Mouse (Mus musculus): ENCODE data around the gene Wnt5a. TPM values are rescaled to one million over a fixed set of nuclear protein-coding genes. Genes with fewer than 3 reads are reported as not detected.

Wnt5a gene
- polyA plus RNA-seq, 1 experiment from 2014 or later = 102 TPM

DNA sequence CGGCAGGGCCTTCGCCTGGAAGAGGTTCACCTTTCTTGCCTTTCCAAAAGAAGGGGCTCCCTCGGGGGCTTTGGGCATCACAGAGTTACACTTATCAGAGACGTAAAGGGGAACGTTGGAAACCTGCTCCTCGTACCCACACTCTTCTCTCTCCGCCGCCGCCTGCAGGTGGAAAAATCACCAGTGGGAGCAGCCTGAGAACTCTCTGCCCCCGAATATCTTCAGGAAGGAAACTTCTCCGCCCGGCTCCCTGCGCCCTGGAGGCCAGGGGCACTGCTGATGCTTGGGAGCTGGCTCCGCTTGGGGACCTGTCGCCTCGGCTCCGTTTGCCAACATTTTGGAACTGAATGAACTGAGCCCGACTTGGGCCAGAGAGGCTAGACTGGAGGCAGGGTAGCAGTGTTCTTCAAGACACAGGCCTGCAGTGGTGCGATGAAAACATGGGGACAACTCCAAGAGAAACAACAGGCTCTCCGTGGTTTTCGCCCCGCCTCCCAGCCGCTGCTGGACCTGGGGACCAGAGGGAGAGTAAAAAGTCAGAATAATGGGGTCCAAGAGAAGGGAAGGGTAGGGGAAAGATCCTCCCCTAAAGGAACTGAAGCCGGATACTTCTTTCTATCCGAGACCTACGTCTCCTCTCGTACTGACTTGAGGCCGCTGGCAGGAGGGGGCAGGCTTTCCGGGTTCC, 5.9 kb downstream of the Wnt5a start:
- Histone ChIP-seq H3K9me3 (no peaks in the 10 kb centered on the region), H3K9ac (peak overlapping the region; percentile 41), H3K4me1 (peaks cover 20% of the 10 kb centered on the region), H3K4me2 (peak overlapping the region; percentile 86), H3K27ac (peak overlapping the region; percentile 98), H3K4me3 (peak overlapping the region; percentile 73), H3K36me3 (0 out of 2 replicates have a peak, but pooled peaks cover 10% of the 10 kb centered on the region), H3K27me3 (peaks cover 6% of the 10 kb centered on the region; the same call in 1 of the 2 replicates)
- ATAC-seq (ENCODE audit: insufficient number of reproducible peaks, low FRiP score, low TSS enrichment, low read depth) = no peak; the same call in 1 of the 2 replicates
- WGBS = 1% methylated on average over 29 of the region's 29 CpGs

DNA sequence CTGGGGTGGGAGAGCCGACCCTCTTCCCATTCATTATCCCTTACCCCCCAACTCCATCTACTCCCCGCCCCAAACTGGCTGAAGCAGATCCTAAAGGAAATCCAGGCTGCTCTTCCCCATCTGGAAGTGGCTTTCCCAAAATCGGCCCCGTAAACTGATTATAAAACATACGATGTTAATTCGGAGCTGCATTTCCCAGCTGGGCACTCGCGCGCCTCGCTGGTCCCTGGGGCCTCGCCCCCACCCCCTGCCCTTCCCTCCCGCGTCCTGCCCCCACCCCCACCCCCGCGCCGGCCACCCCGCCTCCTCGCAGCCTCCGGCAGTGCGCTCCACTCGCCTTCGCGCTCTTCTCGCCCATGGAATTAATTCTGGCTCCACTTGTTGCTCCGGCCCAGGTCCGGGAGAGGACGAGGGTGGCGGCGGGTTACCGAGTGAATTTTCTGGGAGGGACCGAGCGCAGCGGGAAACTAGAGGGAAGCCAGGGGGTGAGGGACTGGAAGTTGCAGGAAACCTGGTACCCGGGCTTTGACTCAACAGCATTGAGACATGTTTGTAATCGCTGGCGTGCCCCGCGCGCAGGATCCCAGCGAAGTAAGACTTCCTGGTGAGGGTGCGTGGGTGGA, 6.6 kb downstream of the Wnt5a start:
- Histone ChIP-seq H3K36me3 (0 out of 2 replicates have a peak, but pooled peaks cover 13% of the 10 kb centered on the region), H3K27ac (peak overlapping the region; percentile 98)

DNA sequence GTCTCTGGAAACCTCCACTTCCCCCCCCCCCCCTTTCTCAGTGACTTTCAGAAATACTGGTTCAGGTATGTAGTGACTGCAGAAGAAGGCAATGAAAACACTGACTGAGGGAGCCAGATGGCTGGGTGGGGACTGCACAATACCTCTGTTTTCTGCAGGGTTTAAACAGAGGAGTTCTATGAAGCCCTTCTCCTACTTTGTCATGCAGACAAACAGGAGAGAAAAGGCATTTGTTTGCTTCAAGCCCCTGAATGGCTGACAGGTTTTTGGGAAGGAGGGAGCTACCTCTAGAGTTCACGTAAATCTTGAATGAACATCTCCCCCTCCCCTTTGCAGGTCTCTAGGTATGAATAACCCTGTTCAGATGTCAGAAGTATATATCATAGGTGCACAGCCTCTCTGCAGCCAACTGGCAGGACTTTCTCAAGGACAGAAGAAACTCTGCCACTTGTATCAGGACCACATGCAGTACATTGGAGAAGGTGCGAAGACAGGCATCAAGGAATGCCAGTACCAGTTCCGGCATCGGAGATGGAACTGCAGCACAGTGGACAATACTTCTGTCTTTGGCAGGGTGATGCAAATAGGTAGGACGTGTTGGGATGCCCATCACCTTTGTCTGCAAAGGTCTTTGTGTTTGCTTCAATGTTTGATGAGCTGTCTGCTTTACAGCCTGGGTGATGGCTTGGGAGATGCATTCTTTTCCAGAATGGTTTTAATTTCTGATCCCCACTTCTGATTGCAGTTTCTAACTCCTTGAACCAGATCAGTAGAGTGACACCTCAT, 8.4 kb downstream of the Wnt5a start:
- 61% methylated on average over 5 of the region's 5 CpGs for WGBS
- ATAC-seq (ENCODE audit: insufficient number of reproducible peaks, low FRiP score, low TSS enrichment, low read depth) = no peak
- H3K27me3 ChIP-seq = peaks cover 6% of the 10 kb centered on the region; the same call in 1 of the 2 replicates
- peak overlapping the region; percentile 86 for H3K4me2 ChIP-seq
- no peak overlapping the region for H3K9ac ChIP-seq
- no peaks in the 10 kb centered on the region for H3K9me3 ChIP-seq
- H3K27ac ChIP-seq = peak overlapping the region; percentile 33; the same call in 1 of the 2 replicates
- H3K36me3 ChIP-seq = peaks cover 15% of the 10 kb centered on the region; the same call in 1 of the 2 replicates
- peak overlapping the region; percentile 73 for H3K4me3 ChIP-seq
- peaks cover 19% of the 10 kb centered on the region for H3K4me1 ChIP-seq

More for the DNA sequence above, 6.6 kb downstream of the Wnt5a start:
- H3K27me3 ChIP-seq = peaks cover 6% of the 10 kb centered on the region; the same call in 1 of the 2 replicates
- peak; percentile 11; the same call in 1 of the 2 replicates for ATAC-seq (ENCODE audit: insufficient number of reproducible peaks, low FRiP score, low TSS enrichment, low read depth)
- 2% methylated on average over 37 of the region's 41 CpGs for WGBS
- no peaks in the 10 kb centered on the region for H3K9me3 ChIP-seq
- H3K4me2 ChIP-seq = peak overlapping the region; percentile 86
- peak overlapping the region; percentile 73 for H3K4me3 ChIP-seq
- peak overlapping the region; percentile 41 for H3K9ac ChIP-seq
- peaks cover 20% of the 10 kb centered on the region for H3K4me1 ChIP-seq

DNA sequence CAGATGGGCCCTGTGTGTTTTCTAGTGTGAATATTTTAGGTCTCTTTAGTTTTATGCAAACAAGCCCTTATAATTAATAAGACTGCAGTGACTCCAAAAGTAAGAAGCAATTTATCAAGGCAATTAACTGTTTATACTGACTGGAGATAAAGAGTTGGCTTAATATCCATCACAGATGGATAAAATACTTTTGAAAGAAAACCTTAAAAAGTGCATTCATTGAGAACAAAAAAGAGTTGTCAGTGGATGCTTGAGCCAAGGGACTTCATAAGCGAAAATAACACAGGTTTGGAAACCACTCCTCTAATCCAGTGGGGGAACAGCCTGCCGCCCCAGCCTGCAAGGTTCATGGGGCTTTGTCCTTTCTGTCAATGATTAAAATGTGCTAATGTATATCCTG, 9.6 kb downstream of the Wnt5a start:
- H3K9ac ChIP-seq = no peak overlapping the region
- H3K27ac ChIP-seq = peak overlapping the region; percentile 19; the same call in 1 of the 2 replicates
- ATAC-seq (ENCODE audit: insufficient number of reproducible peaks, low FRiP score, low TSS enrichment, low read depth) = no peak
- H3K4me3 ChIP-seq = peak overlapping the region; percentile 19
- H3K36me3 ChIP-seq = peaks cover 20% of the 10 kb centered on the region; the same call in 1 of the 2 replicates
- peaks cover 22% of the 10 kb centered on the region for H3K4me1 ChIP-seq
- H3K4me2 ChIP-seq = peak overlapping the region; percentile 25; the same call in 1 of the 2 replicates
- WGBS = 44% methylated on average over 2 of the region's 2 CpGs
- no peaks in the 10 kb centered on the region for H3K9me3 ChIP-seq
- peaks cover 6% of the 10 kb centered on the region; the same call in 1 of the 2 replicates for H3K27me3 ChIP-seq

DNA sequence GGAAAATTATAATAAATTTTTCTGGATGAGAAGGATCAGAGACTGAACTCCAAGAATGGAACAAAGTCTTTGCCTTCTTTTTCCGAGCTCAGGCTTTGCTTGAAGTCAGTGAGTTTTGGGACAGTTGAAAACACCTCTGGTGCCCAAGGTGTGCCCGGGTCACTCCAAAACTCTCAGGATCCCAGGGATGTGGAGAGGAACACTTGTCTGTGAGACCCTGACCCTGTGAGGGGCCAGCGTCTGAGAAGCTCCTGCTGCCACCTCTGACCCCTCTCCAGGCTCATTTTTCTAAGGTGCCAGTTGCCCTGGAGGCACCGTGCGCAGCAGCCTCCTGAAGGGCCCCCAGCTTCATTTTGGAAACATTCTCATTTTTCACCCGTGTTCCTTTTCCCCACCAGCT, 10.8 kb downstream of the Wnt5a start:
- H3K4me2 ChIP-seq = peak overlapping the region; percentile 21; the same call in 1 of the 2 replicates
- 49% methylated on average over 6 of the region's 6 CpGs for WGBS
- ATAC-seq (ENCODE audit: insufficient number of reproducible peaks, low FRiP score, low TSS enrichment, low read depth) = no peak
- H3K4me3 ChIP-seq = peak overlapping the region; percentile 19
- peaks cover 20% of the 10 kb centered on the region; the same call in 1 of the 2 replicates for H3K36me3 ChIP-seq
- H3K9me3 ChIP-seq = no peaks in the 10 kb centered on the region
- peak overlapping the region; percentile 19 for H3K27ac ChIP-seq
- 0 out of 2 replicates have a peak overlapping the region, but pooled peaks have one; percentile 20 for H3K9ac ChIP-seq
- 0 out of 2 replicates have a peak, but pooled peaks cover 2% of the 10 kb centered on the region for H3K27me3 ChIP-seq
- peaks cover 19% of the 10 kb centered on the region for H3K4me1 ChIP-seq

DNA sequence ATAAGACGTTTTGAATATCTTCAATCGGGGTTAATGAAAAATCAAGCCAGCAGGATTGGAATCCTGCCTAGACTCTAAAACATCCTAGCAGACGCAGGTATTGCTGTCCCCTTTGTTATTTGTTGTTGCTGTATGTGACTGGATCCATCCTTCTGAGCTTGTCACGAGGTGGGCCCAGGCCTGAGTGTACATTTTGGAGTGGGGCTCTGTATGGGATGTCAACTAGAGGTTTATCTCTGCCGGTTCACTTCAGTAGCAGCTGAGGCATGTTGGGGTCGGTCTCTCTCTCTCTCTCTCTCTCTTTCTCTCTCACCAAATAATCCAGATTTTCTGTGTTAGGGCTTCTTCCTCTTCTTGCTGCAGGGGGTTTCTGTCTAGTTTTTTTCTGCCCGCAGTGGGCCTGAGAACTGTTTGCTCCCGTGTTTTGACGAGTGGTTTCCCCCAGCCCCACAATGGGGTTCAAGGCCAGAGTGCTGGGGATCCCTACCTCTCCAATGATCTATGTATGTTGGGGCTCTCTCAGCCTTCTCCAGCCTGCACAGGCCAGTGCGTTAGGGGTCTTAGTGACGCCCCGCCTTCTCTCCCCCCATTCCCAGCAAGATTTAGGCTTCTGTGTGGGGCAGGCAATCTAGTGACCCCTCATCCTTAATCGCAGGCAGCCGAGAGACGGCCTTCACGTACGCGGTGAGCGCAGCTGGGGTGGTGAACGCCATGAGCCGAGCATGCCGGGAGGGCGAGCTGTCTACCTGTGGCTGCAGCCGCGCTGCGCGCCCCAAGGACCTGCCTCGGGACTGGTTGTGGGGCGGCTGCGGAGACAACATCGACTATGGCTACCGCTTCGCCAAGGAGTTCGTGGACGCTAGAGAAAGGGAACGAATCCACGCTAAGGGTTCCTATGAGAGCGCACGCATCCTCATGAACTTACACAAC, 13.3 kb downstream of the Wnt5a start:
- Histone ChIP-seq H3K4me3 (peak overlapping the region; percentile 7; the same call in 1 of the 2 replicates), H3K9me3 (no peaks in the 10 kb centered on the region), H3K27ac (peak overlapping the region; percentile 72), H3K36me3 (peaks cover 33% of the 10 kb centered on the region), H3K27me3 (no peaks in the 10 kb centered on the region), H3K4me2 (0 out of 2 replicates have a peak overlapping the region, but pooled peaks have one; percentile 17), H3K4me1 (peaks cover 19% of the 10 kb centered on the region), H3K9ac (no peak overlapping the region)
- ATAC-seq (ENCODE audit: insufficient number of reproducible peaks, low FRiP score, low TSS enrichment, low read depth) = no peak
- WGBS = 77% methylated on average over 39 of the region's 39 CpGs

DNA sequence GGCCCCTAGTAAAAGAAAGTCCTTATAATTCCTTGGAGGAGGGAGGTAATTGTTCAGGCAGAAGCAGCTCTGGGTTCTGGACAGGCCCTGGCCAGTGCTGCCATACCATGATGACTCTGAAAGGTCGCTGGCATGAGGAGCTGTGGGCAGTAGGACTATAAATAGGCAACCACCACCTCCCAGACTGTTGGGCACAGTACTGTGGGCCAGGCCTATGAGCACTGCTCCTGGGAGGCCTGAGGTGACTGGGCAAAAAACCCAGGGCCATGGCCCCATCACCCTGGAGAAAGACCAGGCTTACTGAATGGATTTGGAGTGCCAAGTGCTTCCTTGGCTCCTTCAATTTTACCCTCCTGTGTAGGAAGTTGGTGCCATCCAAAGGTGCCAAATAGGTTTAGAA, 16.6 kb downstream of the Wnt5a start:
- Histone ChIP-seq H3K9ac (no peak overlapping the region), H3K4me3 (no peak overlapping the region), H3K27me3 (no peaks in the 10 kb centered on the region), H3K27ac (no peak overlapping the region), H3K4me1 (peaks cover 22% of the 10 kb centered on the region), H3K4me2 (no peak overlapping the region), H3K36me3 (peaks cover 22% of the 10 kb centered on the region), H3K9me3 (no peaks in the 10 kb centered on the region)
- 70% methylated on average over 1 of the region's 1 CpGs for WGBS
- ATAC-seq (ENCODE audit: insufficient number of reproducible peaks, low FRiP score, low TSS enrichment, low read depth) = no peak

DNA sequence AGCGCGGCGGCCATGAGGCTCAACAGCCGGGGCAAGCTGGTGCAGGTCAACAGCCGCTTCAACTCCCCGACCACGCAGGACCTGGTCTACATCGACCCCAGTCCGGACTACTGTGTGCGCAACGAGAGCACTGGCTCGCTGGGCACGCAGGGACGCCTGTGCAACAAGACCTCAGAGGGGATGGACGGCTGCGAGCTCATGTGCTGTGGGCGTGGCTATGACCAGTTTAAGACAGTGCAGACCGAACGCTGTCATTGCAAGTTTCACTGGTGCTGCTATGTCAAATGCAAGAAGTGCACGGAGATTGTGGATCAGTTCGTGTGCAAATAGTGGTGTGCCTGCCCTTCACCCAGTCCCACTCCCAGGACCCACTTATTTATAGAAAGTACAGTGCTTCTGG, 18.1 kb downstream of the Wnt5a start:
- Histone ChIP-seq H3K27ac (no peak overlapping the region), H3K4me1 (peaks cover 22% of the 10 kb centered on the region), H3K9ac (no peak overlapping the region), H3K9me3 (no peaks in the 10 kb centered on the region), H3K36me3 (peaks cover 22% of the 10 kb centered on the region), H3K4me3 (no peak overlapping the region), H3K4me2 (no peak overlapping the region), H3K27me3 (no peaks in the 10 kb centered on the region)
- WGBS = 67% methylated on average over 21 of the region's 21 CpGs
- no peak for ATAC-seq (ENCODE audit: insufficient number of reproducible peaks, low FRiP score, low TSS enrichment, low read depth)

DNA sequence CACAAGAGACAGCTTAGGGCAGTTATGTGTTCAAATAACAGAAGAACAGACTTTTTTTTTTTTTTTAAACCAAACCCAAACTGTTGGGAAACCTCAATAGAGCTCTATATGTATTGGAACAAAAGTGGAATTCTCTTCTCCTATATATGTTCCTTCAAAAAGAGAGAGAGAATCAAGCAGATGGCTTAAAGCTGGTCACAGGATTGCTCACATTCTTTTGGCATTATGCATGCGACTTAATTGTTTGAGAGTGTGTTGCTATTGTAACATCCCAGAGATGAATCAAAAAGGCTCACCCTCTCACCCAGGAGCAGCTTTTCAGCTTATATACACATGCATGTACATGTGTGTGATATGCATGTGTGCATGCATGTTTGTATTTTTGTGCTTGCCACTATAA, 21.0 kb downstream of the Wnt5a start:
- Histone ChIP-seq H3K27ac (peak overlapping the region; percentile 59; the same call in 1 of the 2 replicates), H3K36me3 (peaks cover 15% of the 10 kb centered on the region)
- 50% methylated on average over 1 of the region's 1 CpGs for WGBS

DNA sequence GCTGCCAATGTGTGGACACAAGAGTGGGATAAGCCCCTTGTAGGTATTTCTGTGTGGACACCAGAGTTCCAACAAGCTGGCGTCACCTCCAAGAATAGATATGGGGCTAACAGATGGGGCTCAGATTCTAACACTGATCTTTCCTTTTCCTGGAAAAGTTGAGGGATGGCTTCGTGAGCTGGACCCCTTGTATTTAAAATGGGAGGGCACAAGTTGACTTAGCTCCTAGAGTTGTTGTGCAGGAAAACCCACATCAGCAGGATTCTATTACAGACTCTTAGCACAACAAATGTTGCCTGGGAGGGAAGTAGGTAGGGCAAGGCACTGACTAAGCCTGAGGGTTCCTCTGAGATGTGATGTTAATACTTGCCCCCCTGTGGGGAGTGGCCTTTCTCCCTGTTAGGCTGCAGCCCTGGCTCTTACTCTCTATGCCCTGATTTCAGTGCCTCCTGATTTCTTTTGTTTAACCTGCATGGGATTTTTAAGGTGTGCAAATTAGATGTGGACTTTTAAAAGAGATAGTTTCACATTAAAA, 23.7 kb downstream of the Wnt5a start:
- peak overlapping the region; percentile 27; the same call in 1 of the 2 replicates for H3K27ac ChIP-seq
- WGBS = 62% methylated on average over 2 of the region's 2 CpGs
- H3K27me3 ChIP-seq = no peaks in the 10 kb centered on the region
- no peak overlapping the region for H3K4me2 ChIP-seq
- peaks cover 2% of the 10 kb centered on the region; the same call in 1 of the 2 replicates for H3K36me3 ChIP-seq
- peaks cover 20% of the 10 kb centered on the region for H3K4me1 ChIP-seq
- no peaks in the 10 kb centered on the region for H3K9me3 ChIP-seq
- no peak overlapping the region for H3K4me3 ChIP-seq
- no peak for ATAC-seq (ENCODE audit: insufficient number of reproducible peaks, low FRiP score, low TSS enrichment, low read depth)
- no peak overlapping the region for H3K9ac ChIP-seq

More for the DNA sequence above, 21.0 kb downstream of the Wnt5a start:
- no peaks in the 10 kb centered on the region for H3K27me3 ChIP-seq
- no peak overlapping the region for H3K9ac ChIP-seq
- peaks cover 15% of the 10 kb centered on the region for H3K4me1 ChIP-seq
- H3K9me3 ChIP-seq = no peaks in the 10 kb centered on the region
- ATAC-seq (ENCODE audit: insufficient number of reproducible peaks, low FRiP score, low TSS enrichment, low read depth) = no peak
- H3K4me3 ChIP-seq = no peak overlapping the region
- H3K4me2 ChIP-seq = no peak overlapping the region

Data from limb, embryonic 15.5 days (tissue).